Mouse (Mus musculus) midbrain, embryonic 10.5 days (tissue): ENCODE measurements at regions not wholly inside any gene's neighbourhood (a gene's known extent, or its start where the extent isn't known, plus 50 kb on each side); places are given as distances from the start of the nearest gene placed in this dataset.

Experiments used
- DNase-seq: peaks from one replicate; pipeline ENCODE4 v3.0.0-alpha.2; 2017; ENCODE audit warnings: low spot score
- H3K27ac ChIP-seq: fragments of 300-500 bp; sonication (generic); replicated peaks from 2 replicates; pipeline ENCODE4 v1.5.1; 2016; ENCODE audit warnings: mild to moderate bottlenecking
- H3K27me3 ChIP-seq: fragments of 300-500 bp; sonication (generic); 2 replicates; pipeline ENCODE4 v1.6.1; 2016; ENCODE audit warnings: low read depth, mild to moderate bottlenecking; ENCODE audit not compliant: poor library complexity, severe bottlenecking
- H3K36me3 ChIP-seq: fragments of 300-500 bp; sonication (generic); 2 replicates; pipeline ENCODE4 v1.6.1; 2016; ENCODE audit warnings: mild to moderate bottlenecking, moderate library complexity
- H3K4me1 ChIP-seq: fragments of 300-500 bp; sonication (generic); 2 replicates; pipeline ENCODE4 v1.6.1; 2016
- H3K4me3 ChIP-seq: fragments of 300-500 bp; sonication (generic); 2 replicates; pipeline ENCODE4 v1.5.1; 2016; ENCODE audit warnings: mild to moderate bottlenecking, moderate library complexity
- H3K9me3 ChIP-seq: fragments of 300-500 bp; sonication (generic); replicated peaks from 2 replicates; pipeline ENCODE4 v1.6.1; 2016; ENCODE audit warnings: mild to moderate bottlenecking
- WGBS: fragments of 180-500 bp; shearing (Covaris S2); methylation state at CpG from one replicate; pipeline ENCODE4 v1.1.7; 2016; 5-methylcytosine and 5-hydroxymethylcytosine counted together

- no peak for DNase-seq
- no peak overlapping the region for H3K27ac ChIP-seq
- 93% methylated on average over 12 of the region's 12 CpGs for WGBS
- no peak overlapping the region for H3K4me3 ChIP-seq
- H3K4me1 ChIP-seq, result no peaks in the 10 kb centered on the region
- H3K27me3 ChIP-seq, result no peaks in the 10 kb centered on the region
- no peaks in the 10 kb centered on the region for H3K9me3 ChIP-seq
- no peaks in the 10 kb centered on the region for H3K36me3 ChIP-seq
Measured at GRCm38 (mm10) chr10:119064218-119064617, 175.6 kb downstream of the Cand1 start.

DNA sequence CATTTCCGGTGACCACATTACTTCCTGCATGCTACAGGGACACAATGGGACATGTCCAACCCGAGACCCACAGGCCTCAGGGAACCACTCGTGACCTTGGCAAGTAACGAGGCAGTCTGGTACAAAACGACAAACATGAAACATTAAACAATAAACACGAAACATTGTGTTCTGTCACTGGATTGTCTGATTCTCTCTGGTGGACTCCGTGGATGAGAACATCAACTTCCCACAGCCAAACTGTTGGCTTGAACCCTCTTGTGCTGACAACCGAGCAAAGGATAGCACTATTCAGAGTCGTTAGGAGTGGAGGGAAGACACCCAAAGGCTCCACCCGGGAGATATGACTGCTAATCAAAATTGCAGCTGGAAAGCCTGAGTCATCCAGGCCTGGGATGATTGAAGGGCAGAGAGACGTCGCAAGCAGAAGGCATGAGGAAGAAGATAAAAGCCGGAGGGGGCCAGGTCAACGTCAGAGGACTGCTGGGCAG, 176.6 kb downstream of the Cand1 start:
- no peak for DNase-seq
- no peak overlapping the region for H3K27ac ChIP-seq
- H3K4me3 ChIP-seq, result no peak overlapping the region
- no peaks in the 10 kb centered on the region for H3K27me3 ChIP-seq
- WGBS, result 87% methylated on average over 14 of the region's 14 CpGs
- H3K9me3 ChIP-seq, result no peaks in the 10 kb centered on the region
- no peaks in the 10 kb centered on the region for H3K36me3 ChIP-seq
- no peaks in the 10 kb centered on the region for H3K4me1 ChIP-seq

GRCm38 (mm10) chr10:119061958-119062599, 177.8 kb downstream of the Cand1 start:
- no peaks in the 10 kb centered on the region for H3K36me3 ChIP-seq
- WGBS, result 91% methylated on average over 13 of the region's 13 CpGs
- no peaks in the 10 kb centered on the region for H3K27me3 ChIP-seq
- no peak overlapping the region for H3K4me3 ChIP-seq
- H3K4me1 ChIP-seq, result no peaks in the 10 kb centered on the region
- no peak overlapping the region for H3K27ac ChIP-seq
- H3K9me3 ChIP-seq, result no peaks in the 10 kb centered on the region
- DNase-seq, result no peak

GRCm38 (mm10) chr10:119061349-119061850, 178.5 kb downstream of the Cand1 start:
- Histone ChIP-seq H3K27ac (no peak overlapping the region), H3K4me3 (no peak overlapping the region), H3K4me1 (no peaks in the 10 kb centered on the region), H3K27me3 (no peaks in the 10 kb centered on the region), H3K36me3 (no peaks in the 10 kb centered on the region), H3K9me3 (no peaks in the 10 kb centered on the region)
- WGBS, result 93% methylated on average over 8 of the region's 8 CpGs
- no peak for DNase-seq

DNA sequence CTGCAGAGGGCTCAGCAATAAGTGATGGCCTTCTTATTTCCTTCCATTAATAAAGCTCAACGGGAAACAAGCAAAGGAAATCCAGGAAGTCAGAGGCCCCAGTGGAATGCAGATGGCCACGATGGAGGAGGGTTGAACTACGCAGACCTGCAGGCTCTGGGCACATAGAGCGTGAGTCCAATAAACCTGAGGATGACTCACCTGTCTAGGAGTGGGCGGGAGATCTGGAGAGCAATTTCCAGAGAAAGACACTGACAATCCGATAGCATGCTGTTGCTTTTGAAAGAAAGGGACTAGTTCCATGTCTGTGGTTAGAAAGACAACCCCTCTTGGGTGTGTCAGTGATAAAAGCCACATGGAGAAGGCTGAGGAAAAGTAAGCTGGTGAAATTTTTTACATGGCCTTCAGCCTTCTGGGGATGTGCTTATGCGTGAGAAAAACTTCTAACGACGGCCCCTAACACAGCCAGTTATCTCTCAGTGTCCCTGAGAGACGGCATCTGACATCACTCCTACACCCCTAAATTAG, 181.3 kb downstream of the Cand1 start:
- no peak for DNase-seq
- 89% methylated on average over 10 of the region's 10 CpGs for WGBS
- H3K9me3 ChIP-seq, result no peaks in the 10 kb centered on the region

DNA sequence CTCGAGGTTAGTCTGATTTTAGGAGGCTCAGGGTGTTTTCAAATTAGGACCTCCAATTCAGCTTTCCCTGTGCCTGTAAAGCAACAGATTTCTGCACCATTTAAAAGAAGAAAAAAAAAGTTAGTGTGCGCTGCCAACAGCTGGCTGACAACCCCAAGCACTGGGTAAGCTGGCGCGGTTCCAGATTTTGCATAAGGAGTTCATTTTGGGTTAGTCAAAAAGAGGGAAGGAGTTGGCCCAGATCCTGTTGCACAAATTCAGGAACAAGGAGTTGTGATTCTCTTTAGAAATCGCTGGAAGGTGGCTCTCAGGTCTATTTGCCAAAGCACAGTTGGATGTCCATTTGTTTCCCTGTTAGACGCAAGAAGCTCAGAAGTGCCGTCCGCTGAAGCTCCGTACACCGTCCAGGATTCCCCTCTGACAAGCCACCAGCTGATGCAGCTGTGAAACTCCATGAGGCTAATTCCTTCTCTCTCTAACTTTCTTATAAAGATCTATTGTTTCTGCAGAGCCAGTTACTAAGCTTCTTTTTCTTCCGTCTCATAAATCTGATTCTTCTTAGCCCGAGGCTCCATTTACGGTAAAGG, 184.6 kb downstream of the Cand1 start:
- 88% methylated on average over 13 of the region's 13 CpGs for WGBS
- Histone ChIP-seq H3K4me3 (no peak overlapping the region), H3K9me3 (no peaks in the 10 kb centered on the region), H3K27ac (no peak overlapping the region), H3K4me1 (peaks cover 13% of the 10 kb centered on the region), H3K36me3 (no peaks in the 10 kb centered on the region), H3K27me3 (no peaks in the 10 kb centered on the region)
- DNase-seq, result no peak

More for the DNA sequence above, 181.3 kb downstream of the Cand1 start:
- Histone ChIP-seq H3K4me1 (no peaks in the 10 kb centered on the region), H3K27me3 (no peaks in the 10 kb centered on the region), H3K4me3 (no peak overlapping the region), H3K27ac (no peak overlapping the region), H3K36me3 (no peaks in the 10 kb centered on the region)

DNA sequence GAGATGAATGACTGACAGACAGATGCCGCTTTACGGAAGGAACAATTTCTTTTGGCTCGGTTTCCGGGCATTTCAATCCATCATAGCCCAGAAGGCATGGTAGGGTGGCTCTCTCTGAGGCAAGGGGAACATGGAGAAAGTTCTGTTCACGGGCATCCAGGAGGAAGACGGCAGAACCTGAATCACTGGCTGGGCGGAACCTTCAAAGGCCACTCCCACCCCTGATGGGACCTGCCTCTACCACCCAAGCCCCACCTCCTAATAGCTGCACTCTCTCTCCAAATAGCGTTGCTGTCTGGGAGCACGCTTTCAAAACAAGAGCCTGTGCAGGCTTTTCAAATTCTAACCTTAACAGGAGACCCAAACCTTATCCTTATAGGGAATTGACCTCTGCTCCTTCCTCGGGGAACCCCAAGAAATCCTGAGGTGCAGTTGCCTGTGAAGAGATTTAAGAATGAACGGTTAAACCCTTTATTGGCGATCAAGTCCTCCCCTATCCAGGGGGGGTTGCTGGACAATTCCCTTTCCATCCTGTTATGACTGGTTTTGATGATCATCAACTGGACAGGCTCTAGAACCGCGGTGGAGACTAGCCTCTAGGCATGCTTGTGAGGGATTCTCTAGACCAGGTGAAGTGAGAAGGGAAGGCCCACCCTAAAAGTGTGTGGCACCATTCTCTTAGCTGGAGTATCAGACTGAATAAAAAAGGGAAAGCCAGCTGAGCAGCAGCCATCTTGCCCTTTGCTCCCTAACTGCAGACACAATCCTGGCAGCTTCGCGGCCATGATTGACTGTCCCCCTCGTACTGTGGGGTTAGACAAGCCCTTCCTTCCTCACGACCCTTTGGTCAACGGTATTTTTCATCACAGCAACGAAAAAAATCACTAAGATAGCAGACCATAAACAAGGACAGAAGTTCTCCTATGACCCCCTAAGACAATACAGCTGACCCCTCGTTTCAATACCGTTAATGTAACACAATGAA, 184.5 kb upstream of the Dyrk2 start:
- Histone ChIP-seq H3K9me3 (no peaks in the 10 kb centered on the region), H3K27me3 (no peaks in the 10 kb centered on the region), H3K36me3 (no peaks in the 10 kb centered on the region), H3K4me3 (no peak overlapping the region), H3K27ac (no peak overlapping the region), H3K4me1 (peaks cover 13% of the 10 kb centered on the region)
- no peak for DNase-seq
- WGBS, result 92% methylated on average over 22 of the region's 22 CpGs

GRCm38 (mm10) chr10:119052441-119053041, 182.5 kb upstream of the Dyrk2 start:
- Histone ChIP-seq H3K4me1 (peaks cover 13% of the 10 kb centered on the region), H3K36me3 (no peaks in the 10 kb centered on the region), H3K4me3 (no peak overlapping the region), H3K27me3 (no peaks in the 10 kb centered on the region), H3K27ac (peak overlapping the region; percentile 7; the same call in 1 of the 2 replicates), H3K9me3 (no peaks in the 10 kb centered on the region)
- no peak for DNase-seq
- 86% methylated on average over 1 of the region's 1 CpGs for WGBS

GRCm38 (mm10) chr10:119051598-119051997, 181.6 kb upstream of the Dyrk2 start:
- Histone ChIP-seq H3K9me3 (no peaks in the 10 kb centered on the region), H3K4me1 (peaks cover 13% of the 10 kb centered on the region), H3K36me3 (no peaks in the 10 kb centered on the region), H3K4me3 (no peak overlapping the region), H3K27me3 (no peaks in the 10 kb centered on the region), H3K27ac (0 out of 2 replicates have a peak overlapping the region, but pooled peaks have one; percentile 20)
- 34% methylated on average over 2 of the region's 2 CpGs for WGBS
- no peak for DNase-seq

DNA sequence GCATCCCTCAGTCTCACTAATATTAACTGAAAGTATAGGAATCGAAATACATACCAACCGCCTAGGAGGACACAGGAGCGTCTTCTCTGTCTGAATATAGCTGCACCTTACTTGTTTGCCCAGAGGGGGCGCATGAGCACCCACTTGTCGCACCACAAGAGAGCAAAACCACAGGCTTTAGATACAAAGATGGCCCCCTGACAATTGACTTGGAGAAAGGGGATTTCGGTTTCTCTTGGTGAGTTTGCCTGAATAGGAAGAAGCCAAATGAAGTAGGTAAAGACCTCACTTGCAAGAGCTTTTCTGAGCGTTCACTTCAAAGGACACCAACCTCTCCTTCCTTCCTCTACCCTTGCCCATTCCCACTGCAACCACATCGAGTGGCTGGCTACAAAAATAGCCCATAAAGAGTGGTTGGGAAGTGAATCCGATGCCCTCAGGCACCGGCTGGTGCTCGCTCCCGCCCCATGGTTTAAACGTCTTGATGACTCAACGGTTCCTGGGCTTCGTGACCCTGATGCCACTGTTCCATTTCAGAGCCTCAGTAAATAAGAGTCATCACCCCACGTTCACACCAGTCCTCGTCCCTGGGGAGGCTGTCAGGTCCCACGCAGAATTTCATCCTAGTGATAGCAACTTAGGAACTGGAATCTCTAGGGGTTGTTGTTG, 180.1 kb upstream of the Dyrk2 start:
- no peak overlapping the region for H3K4me3 ChIP-seq
- H3K27me3 ChIP-seq, result no peaks in the 10 kb centered on the region
- H3K36me3 ChIP-seq, result no peaks in the 10 kb centered on the region
- H3K27ac ChIP-seq, result no peak overlapping the region
- H3K4me1 ChIP-seq, result peaks cover 13% of the 10 kb centered on the region
- WGBS, result 82% methylated on average over 18 of the region's 18 CpGs
- no peaks in the 10 kb centered on the region for H3K9me3 ChIP-seq
- no peak for DNase-seq

DNA sequence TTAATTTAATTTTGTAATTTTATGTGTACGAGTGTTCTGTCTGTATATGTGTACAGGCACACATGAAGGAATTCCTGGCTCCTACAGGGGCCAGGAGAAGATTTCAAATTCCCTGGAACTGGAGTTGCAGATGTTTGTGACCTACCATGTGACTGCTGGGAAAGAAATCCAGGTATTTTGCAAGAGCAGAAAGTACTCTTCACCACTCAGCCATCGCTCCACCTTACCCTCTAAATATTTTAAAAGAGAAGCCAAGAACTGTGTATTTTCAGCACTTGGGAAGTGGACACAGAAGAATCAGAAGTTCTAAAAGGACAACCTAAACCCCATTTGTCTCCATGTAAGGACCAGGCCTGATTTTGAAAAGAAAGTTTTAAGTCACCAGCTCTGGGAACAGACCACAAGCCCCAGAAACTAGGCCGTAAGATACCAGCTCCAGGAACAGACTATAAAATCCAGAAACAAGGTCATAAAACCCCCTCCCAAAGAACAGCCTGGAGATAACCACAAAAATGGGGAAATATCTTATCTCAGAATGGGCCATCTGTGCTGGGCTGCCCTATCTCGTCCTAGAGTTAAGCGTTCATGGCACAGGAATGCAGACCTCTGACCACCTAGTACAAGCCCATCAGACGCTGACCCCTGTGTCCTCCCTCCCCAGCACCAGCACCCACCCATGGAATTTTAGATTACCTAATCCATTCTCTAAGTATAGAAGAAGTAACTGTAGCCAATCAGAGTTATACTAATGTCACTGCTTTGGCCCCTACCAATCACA, 178.8 kb upstream of the Dyrk2 start:
- no peaks in the 10 kb centered on the region for H3K9me3 ChIP-seq
- no peak for DNase-seq
- 89% methylated on average over 6 of the region's 6 CpGs for WGBS

More for the DNA sequence above, 178.8 kb upstream of the Dyrk2 start:
- Histone ChIP-seq H3K27ac (no peak overlapping the region), H3K27me3 (no peaks in the 10 kb centered on the region), H3K36me3 (no peaks in the 10 kb centered on the region), H3K4me3 (no peak overlapping the region), H3K4me1 (peaks cover 13% of the 10 kb centered on the region)
